Mouse (Mus musculus): ENCODE data around the gene Slc31a1.

GRCm38 (mm10) chr4:62379724-62380381, 19.3 kb downstream of the Slc31a1 start:
- TF ChIP-seq POLR2A (IDR thresholded peaks at IDR 0.05; ENCODE audit: insufficient read depth, low read depth, low read length): no peak
- TF ChIP-seq CTCF (IDR thresholded peaks at IDR 0.05): no peak
- no peak for TF ChIP-seq EP300 (IDR thresholded peaks at IDR 0.05; ENCODE audit: insufficient read depth, low read depth, low read length)

Measured in heart, adult 2 months (tissue).